Mouse (Mus musculus) neural tube, embryonic 14.5 days (tissue): ENCODE results near the gene Srp68. TPM values are rescaled to one million over a fixed set of nuclear protein-coding genes. Genes with fewer than 3 reads are reported as not detected.

Experiments used
- ATAC-seq: fragments of 200-750 bp; cut with Nextera tagmentation; 2 replicates; pipeline ENCODE4 v1.8.0; 2017; ENCODE audit warnings: low read depth, mild to moderate bottlenecking, moderate TSS enrichment, moderate library complexity
- H3K27ac ChIP-seq: fragments of 300-500 bp; sonication (generic); 2 replicates; pipeline ENCODE4 v1.5.1; 2014; ENCODE audit warnings: low read depth, mild to moderate bottlenecking, control low read depth, low read length, moderate library complexity, mixed read lengths
- H3K27me3 ChIP-seq: fragments of 300-500 bp; sonication (generic); 2 replicates; pipeline ENCODE4 v1.6.1; 2014; ENCODE audit warnings: low read length; ENCODE audit not compliant: control insufficient read depth, insufficient read depth
- H3K36me3 ChIP-seq: fragments of 300-500 bp; sonication (generic); 2 replicates; pipeline ENCODE4 v1.6.1; 2014; ENCODE audit warnings: low read length, mixed read lengths; ENCODE audit not compliant: control insufficient read depth, insufficient read depth
- H3K4me1 ChIP-seq: fragments of 300-500 bp; sonication (generic); 2 replicates; pipeline ENCODE4 v1.6.1; 2014; ENCODE audit warnings: low read length; ENCODE audit not compliant: control insufficient read depth, insufficient read depth
- H3K4me2 ChIP-seq: fragments of 300-500 bp; sonication (generic); 2 replicates; pipeline ENCODE4 v1.6.1; 2014; ENCODE audit warnings: mild to moderate bottlenecking, low read depth, low read length, control low read depth
- H3K4me3 ChIP-seq: fragments of 300-500 bp; sonication (generic); 2 replicates; pipeline ENCODE4 v1.5.1; 2014; ENCODE audit warnings: low read depth, low read length, control low read depth, mixed read lengths
- H3K9ac ChIP-seq: fragments of 300-500 bp; sonication (generic); replicated peaks from 2 replicates; pipeline ENCODE4 v1.6.1; 2014; ENCODE audit warnings: low read depth, mild to moderate bottlenecking, control low read depth, low read length, mixed read lengths
- H3K9me3 ChIP-seq: fragments of 300-500 bp; sonication (generic); 2 replicates; pipeline ENCODE4 v1.6.1; 2016; ENCODE audit warnings: low read length; ENCODE audit not compliant: control insufficient read depth
- WGBS: fragments of 180-500 bp; shearing (Covaris S2); extraction: QIAGEN DNeasy Blood & Tissue Kit; methylation state at CpG from one replicate; pipeline ENCODE4 v1.1.7; 2014; 5-methylcytosine and 5-hydroxymethylcytosine counted together
- polyA plus RNA-seq: library from polyadenylated mRNA; unstranded; fragments of >200 nt; fragmentation: Nextera tagmentation; extraction: Ambion mirVana; gene quantifications from 2 replicates; pipeline ENCODE4 v1.2.1, GENCODE M21; 2014

The Srp68 gene
- polyA plus RNA-seq, 1 experiment from 2014 or later = 52.0 TPM

DNA sequence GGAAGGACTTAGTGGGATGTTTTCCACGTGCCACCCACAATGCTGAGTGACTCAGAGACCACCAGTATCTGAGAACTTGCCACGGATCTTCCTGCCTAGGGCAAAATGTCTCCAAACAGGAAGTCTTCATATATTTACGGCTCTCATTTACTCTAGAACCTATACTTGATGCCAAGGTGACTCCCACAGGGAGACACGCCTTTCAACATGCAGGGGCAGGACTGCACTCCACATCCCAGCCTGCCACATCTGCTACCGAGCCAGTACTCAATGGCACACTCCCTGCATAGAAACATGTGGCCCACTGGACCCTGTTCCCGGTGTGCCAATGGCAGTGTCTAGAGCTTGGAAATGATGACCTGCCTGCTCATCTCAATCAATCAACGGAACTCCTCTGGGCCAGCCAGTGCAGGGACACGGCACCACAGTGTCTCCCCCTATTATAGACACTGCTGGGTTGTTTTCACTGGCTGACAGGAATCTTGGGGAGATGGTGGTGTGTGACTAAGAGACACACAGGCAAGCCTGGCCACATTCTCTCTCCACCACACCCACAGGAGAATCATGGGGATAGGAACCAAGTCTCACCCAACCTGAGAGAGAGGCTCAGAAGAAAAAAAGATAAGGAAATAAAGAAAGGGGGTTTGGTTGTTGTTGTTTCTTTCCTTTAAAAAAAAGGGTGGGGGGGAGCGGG lies 17.9 kb downstream of the Srp68 start:
- WGBS = 90% methylated on average over 9 of the region's 9 CpGs
- Histone ChIP-seq H3K27ac (no peak overlapping the region), H3K4me3 (no peak overlapping the region), H3K27me3 (no peaks in the 10 kb centered on the region), H3K9me3 (no peaks in the 10 kb centered on the region), H3K4me1 (no peaks in the 10 kb centered on the region), H3K9ac (0 out of 2 replicates have a peak overlapping the region, but pooled peaks have one; percentile 7), H3K4me2 (no peak overlapping the region), H3K36me3 (peaks cover 67% of the 10 kb centered on the region)
- ATAC-seq = no peak

DNA sequence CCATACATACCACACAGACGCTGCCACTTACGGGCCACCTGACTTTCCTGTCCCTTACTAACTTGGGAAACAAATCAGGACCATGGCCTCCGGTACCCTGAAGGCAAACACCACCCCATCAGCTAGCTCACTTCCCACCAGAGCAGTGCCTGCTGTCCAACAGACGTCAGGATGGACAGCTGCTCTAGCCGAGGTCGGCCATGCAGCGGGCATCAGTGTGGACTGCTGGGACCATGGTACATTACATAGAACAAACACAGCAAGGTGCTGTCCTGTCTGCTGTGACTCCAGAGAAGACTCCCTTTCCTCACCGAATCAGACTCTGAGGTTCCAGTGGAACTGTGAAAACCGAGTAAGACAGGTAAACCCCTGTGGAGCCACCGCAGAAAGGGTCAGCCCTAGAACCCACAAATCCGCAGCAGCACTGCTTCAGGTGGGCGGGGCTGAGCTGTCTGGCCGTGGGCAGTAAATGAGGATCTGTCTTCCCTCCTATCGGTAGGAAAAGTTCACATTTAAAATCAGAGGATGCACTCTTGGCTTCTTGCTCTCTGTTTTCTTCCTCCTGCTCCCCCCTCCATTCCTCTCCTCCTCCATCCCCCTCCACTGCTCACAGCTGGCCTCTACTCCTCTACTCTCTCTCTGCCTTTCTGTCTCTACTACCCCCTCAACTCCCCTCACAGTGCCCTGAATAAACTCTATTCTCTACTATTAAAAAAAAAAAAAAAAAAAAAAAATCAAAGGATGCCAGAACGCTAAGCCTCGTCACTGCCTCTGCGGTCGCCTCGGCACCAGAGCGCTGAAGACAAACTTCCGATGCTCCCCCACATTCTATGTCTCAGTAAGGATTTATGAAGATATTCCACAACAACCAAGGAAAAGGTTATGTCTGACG lies 18.7 kb downstream of the Srp68 start:
- Histone ChIP-seq H3K36me3 (peaks cover 67% of the 10 kb centered on the region), H3K9ac (no peak overlapping the region), H3K4me1 (no peaks in the 10 kb centered on the region), H3K9me3 (no peaks in the 10 kb centered on the region), H3K4me2 (no peak overlapping the region), H3K27me3 (no peaks in the 10 kb centered on the region), H3K27ac (no peak overlapping the region), H3K4me3 (no peak overlapping the region)
- WGBS = 86% methylated on average over 22 of the region's 22 CpGs
- no peak for ATAC-seq

DNA sequence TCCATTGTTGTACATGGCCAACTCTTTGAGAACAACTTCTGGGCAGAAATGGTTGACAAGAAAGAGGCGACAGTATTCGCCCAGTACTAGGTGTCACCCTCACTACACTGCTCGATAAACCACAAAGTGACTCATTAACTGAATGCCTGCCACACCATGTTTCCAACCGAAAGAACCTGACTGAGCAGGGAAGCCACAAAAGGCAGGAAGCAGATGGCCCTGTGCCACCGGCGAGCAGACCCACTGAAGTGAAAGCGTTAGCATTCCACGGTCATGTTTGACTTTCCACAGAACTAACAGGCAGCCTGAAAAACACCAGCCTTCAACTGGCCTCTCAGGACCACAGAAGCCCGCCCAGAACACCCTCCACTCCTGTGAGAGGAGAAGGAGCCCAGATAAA lies 19.4 kb downstream of the Srp68 start:
- no peak for ATAC-seq
- no peaks in the 10 kb centered on the region for H3K9me3 ChIP-seq

DNA sequence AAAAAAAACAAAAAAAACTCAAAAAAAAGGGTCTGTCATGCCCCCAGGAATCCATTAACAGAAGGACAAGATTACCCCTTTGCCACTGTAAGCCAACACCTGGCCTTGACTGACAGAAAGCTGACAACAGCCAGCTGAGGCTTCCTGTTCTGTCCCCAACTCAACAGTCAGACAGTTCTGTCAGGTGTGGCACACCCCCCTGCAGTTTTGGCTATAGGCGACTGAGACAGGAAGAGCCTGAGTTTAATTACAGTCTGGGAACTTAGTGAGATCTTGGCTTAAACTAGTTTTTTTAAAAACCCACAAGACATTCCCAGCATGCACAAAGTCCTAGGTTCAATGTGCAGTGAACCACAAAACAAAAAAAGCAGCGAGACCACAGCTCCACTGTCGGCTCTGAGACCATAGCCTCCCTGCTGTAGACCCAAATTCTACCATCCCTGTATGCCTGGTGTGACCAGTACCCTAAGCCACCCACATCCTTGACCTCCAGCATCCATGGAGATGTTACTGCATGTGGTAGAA lies 20.9 kb downstream of the Srp68 start:
- H3K27me3 ChIP-seq = no peaks in the 10 kb centered on the region
- no peak overlapping the region for H3K4me3 ChIP-seq
- ATAC-seq = no peak

More for the DNA sequence above, 19.4 kb downstream of the Srp68 start:
- H3K9ac ChIP-seq = no peak overlapping the region
- no peaks in the 10 kb centered on the region for H3K4me1 ChIP-seq
- H3K36me3 ChIP-seq = peaks cover 68% of the 10 kb centered on the region
- 80% methylated on average over 9 of the region's 9 CpGs for WGBS
- no peak overlapping the region for H3K4me3 ChIP-seq
- no peaks in the 10 kb centered on the region for H3K27me3 ChIP-seq
- no peak overlapping the region for H3K4me2 ChIP-seq
- no peak overlapping the region for H3K27ac ChIP-seq

DNA sequence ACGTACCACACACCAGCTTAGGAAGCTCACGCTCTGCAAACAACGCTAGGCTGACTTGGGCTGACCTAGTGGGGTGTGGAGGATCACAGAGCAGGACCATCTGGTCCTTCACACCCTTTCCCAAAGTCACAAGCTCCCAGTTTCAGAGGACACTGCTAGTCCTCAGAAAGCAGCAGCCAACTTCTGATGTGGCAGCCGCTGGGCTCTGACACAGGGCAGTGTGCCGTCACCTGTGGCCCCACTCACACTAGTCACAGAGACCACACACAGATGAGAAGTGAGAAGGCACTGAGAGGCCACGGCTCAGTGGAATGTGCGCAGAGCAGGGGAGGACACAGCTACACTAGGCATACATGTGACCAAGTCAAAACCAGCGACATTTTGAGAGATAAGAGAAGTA lies 23.1 kb downstream of the Srp68 start:
- Histone ChIP-seq H3K27ac (no peak overlapping the region), H3K27me3 (no peaks in the 10 kb centered on the region), H3K9ac (no peak overlapping the region), H3K4me3 (no peak overlapping the region), H3K4me1 (no peaks in the 10 kb centered on the region), H3K9me3 (no peaks in the 10 kb centered on the region), H3K36me3 (peaks cover 88% of the 10 kb centered on the region), H3K4me2 (no peak overlapping the region)
- ATAC-seq = no peak
- 96% methylated on average over 8 of the region's 8 CpGs for WGBS

More for the DNA sequence above, 20.9 kb downstream of the Srp68 start:
- Histone ChIP-seq H3K4me1 (no peaks in the 10 kb centered on the region), H3K9me3 (no peaks in the 10 kb centered on the region), H3K4me2 (no peak overlapping the region), H3K9ac (no peak overlapping the region), H3K27ac (no peak overlapping the region), H3K36me3 (peaks cover 70% of the 10 kb centered on the region)
- WGBS = 87% methylated on average over 3 of the region's 3 CpGs

DNA sequence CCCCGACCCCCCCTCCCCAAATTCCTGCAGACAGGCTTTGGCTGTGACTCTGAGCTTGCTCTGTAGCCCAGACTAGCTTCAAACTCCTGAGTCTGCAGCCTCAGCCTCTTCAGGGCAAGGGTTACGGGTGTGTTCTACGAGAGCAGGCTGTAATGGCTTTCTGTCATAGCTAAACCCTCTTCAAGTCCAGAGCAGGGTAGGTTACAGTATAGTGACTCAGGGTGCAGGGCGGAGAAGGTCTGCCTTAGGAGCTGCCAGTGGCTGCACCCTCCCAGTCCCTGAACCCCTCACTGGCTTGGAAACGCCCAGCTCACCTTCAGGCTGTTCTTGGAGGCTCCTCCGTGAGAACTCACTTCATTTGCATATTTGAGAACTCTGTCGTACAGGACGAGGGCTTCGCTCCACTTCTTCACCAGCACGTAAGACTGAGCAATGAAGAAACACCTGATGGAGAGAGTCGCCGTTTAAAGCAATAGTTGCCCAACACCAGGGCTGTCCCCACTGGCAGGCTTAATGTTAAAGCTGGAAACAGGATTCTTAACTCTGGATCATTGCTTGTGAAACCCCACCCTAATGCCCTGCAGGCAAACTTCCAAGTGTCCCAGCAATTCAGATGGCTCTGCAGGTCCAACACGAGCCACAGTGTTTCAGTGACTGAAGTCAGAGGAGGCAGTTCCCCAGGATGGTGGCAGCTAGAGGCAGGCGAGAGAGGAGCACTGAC lies 26.4 kb downstream of the Srp68 start:
- Histone ChIP-seq H3K27me3 (no peaks in the 10 kb centered on the region), H3K9me3 (no peaks in the 10 kb centered on the region), H3K27ac (no peak overlapping the region), H3K4me3 (no peak overlapping the region), H3K36me3 (peaks cover 85% of the 10 kb centered on the region), H3K4me1 (no peaks in the 10 kb centered on the region), H3K4me2 (no peak overlapping the region), H3K9ac (no peak overlapping the region)
- ATAC-seq = no peak
- 84% methylated on average over 14 of the region's 14 CpGs for WGBS

DNA sequence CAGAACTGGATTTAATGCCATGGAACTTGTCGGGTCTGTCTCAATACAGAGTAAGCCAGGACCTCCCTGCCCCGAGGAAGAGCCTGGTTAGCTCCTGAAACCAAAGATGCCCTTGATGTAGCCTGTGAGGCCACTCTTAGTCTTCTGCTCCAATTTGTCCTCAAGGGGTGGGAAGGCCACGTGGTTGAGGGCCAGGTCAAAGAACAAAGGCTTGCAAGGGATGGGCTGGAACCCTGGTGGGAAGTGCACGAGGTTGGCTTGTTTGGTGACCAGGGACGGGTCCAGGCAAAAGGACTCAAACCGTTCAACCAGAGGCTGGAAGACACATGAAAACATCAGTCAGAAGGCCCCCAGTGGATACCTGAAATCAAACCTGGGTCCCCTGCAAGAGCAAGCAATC lies 28.4 kb downstream of the Srp68 start:
- H3K9me3 ChIP-seq = no peaks in the 10 kb centered on the region
- H3K36me3 ChIP-seq = peaks cover 67% of the 10 kb centered on the region
- 0 out of 2 replicates have a peak, but pooled peaks cover 2% of the 10 kb centered on the region for H3K4me1 ChIP-seq
- H3K27me3 ChIP-seq = no peaks in the 10 kb centered on the region
- H3K4me3 ChIP-seq = no peak overlapping the region
- H3K9ac ChIP-seq = no peak overlapping the region
- no peak overlapping the region for H3K27ac ChIP-seq
- 74% methylated on average over 6 of the region's 6 CpGs for WGBS
- no peak for ATAC-seq
- H3K4me2 ChIP-seq = no peak overlapping the region

DNA sequence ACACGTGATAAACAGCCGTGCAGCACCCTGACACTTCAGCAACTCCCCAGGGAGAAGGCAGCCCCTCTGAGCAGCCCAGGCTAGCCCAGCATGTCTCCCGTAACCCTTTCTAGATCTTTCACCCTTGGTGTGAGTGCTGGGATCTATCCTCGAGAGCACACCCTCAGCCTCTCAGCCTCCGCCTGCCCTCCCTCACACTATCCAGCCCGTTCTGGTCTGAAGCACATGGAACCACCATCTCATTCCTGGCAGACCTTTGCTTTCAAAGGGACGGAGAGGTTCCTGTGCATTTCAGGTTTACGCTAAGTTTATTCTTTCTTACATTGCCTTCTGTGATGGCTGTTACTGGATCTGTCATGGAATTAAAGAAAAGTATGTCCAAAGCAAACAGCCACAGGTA lies 29.4 kb downstream of the Srp68 start:
- H3K9ac ChIP-seq = no peak overlapping the region
- no peak for ATAC-seq
- H3K27me3 ChIP-seq = no peaks in the 10 kb centered on the region
- H3K4me2 ChIP-seq = no peak overlapping the region
- H3K36me3 ChIP-seq = peaks cover 57% of the 10 kb centered on the region
- 90% methylated on average over 8 of the region's 8 CpGs for WGBS
- H3K27ac ChIP-seq = no peak overlapping the region
- H3K4me1 ChIP-seq = 0 out of 2 replicates have a peak, but pooled peaks cover 2% of the 10 kb centered on the region
- H3K9me3 ChIP-seq = no peaks in the 10 kb centered on the region
- H3K4me3 ChIP-seq = no peak overlapping the region
